Mouse (Mus musculus): Measurements from ENCODE around the gene Zfp626. TPM values are rescaled to one million over a fixed set of nuclear protein-coding genes. Genes with fewer than 3 reads are reported as not detected.
"Not testable (repeated sequence)": the region's sequence is repeated elsewhere in the genome, so short reads cannot be mapped to it uniquely, and the experiment has no call there.

Gene Zfp626
- total RNA-seq (2021) = 1 to 10 TPM; 5.7 to 6.4 TPM

- DNase-seq = not testable (repeated sequence)
These were observed at the start of gene Zfp626 for GRCm38 (mm10) chr7:27806896-27807295. Gene Zfp626, plus strand, starts transcription at chr7:27807196.

DNA sequence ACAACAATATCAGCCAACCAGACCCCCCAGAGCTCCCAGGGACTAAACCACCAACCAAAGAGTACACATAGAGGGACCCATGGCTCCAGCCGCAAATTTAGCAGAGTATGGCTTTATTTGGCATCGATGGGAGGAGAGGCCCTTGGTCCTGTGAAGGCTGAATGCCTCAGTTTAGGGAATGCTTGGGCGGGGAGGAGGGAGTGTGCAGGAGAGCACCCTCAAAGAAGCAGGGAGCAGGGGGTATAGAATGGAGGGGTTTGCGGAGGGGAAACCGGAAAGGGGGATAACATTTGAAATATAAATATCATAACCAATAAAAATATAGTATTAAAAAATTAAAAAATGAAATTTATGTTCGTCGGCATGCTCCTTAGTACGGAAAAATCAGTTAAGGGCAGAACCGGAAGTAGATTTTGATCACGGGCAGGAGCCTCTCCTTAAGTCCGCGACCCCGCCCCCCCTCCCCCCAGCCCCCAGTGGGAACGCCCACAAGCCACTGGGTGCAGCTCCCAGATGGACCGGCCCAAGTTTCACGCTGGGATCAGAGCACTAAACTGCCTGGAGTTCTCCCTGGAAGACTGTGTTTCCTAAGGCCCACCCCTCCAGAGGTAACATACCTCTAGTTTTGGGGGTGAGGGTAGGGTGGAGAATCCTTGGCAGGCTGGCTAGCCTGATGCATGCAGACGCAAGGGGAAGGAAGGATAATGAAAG, 41.7 kb upstream of the Zfp626 start:
- DNase-seq = no peak

- no peak for DNase-seq
These were observed 17.7 kb upstream of the Zfp626 start for GRCm38 (mm10) chr7:27789306-27789705.

DNA sequence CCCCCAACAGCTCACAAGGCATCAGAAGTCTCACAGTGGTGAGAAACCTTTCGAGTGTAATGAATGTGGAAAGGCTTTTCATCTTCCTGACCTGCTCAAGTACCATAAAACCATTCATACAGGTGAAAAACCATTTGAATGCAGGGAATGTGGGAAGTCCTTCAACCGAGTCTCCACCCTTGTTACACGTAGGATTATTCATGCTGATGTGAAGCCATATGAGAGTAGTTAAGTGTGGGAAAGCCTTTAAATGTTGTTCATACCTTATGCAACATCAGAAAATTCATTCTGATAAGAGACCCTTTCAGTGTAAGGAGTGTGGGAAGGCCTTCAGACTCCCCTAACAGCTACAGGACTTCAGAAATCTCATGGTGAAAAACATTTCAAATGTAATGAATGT, 13.1 kb upstream of the Zfp626 start:
- DNase-seq = not testable (repeated sequence)

GRCm38 (mm10) chr7:27794566-27794965, 12.4 kb upstream of the Zfp626 start:
- no peak for DNase-seq

GRCm38 (mm10) chr7:27797906-27798811, 8.8 kb upstream of the Zfp626 start:
- DNase-seq = no peak

GRCm38 (mm10) chr7:27801137-27801536, 5.9 kb upstream of the Zfp626 start:
- no peak for DNase-seq

GRCm38 (mm10) chr7:27802986-27803385, 4.0 kb upstream of the Zfp626 start:
- DNase-seq = no peak

- peak; percentile 80 for DNase-seq
These were observed 2.5 kb upstream of the Zfp626 start for GRCm38 (mm10) chr7:27804297-27805030.

GRCm38 (mm10) chr7:27807305-27807704, 309 bp downstream of the Zfp626 start:
- DNase-seq = not testable (repeated sequence)

DNA sequence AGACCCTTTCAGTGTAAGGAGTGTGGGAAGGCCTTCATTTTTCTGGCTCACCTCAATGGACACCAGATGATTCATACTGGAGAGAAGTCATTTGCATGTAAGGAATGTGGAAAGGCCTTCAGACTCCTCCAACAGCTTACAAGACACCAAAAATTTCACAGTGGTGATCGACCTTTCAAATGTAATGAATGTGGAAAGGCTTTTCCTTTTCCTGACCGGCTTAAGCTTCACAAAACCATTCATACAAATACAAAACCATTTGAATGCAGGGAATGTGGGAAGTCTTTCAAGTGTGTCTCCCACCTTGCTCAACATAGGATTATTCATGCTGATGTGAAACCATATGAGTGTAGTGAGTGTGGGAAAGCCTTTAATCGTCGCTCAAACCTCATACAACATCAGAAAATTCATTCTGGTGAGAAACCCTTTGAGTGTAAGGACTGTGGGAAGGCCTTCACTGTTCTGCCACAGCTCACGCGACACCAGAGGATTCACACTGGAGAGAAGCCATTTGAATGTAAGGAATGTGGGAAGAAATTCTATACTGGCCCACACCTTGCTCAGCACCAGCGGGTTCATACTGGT, 11.6 kb downstream of the Zfp626 start:
- DNase-seq = no peak

DNA sequence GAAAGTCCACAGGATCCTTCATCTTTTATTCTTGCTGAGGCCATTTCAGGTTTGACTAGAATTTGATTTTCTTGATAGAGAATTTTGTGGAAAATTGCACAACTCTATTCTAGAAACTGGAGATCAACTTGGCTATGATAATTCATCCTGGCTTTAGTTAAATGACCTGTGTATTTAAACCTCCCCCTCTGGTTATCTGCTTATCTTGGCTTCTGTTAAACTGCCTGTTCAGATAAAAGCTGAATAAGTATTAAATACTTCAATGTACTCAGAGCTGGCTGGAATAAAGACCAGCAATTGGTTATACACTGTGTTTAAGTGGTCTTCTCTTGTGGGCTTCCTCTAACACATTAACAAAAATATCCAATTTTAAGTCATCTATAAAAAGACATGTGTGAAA, 15.6 kb downstream of the Zfp626 start:
- DNase-seq = no peak

DNA sequence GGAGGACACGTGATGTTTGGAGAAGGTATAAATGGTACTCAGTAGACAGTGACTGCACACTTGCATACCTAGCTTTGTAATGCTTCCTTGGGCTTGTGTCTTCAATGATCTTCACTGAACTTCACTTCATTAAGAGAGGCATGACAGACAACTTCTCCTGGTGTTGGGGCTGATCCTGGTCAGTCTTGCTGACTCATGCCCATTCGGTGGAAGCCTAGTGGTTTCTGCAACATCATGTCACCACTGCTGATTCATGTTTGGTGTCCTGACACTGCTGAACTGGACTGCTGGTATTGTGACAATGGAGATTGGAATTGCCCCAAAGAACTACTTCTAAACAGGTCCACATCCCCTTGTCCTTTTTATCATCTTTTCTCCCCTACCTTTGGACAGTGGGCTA, 27.1 kb downstream of the Zfp626 start:
- no peak for DNase-seq

DNA sequence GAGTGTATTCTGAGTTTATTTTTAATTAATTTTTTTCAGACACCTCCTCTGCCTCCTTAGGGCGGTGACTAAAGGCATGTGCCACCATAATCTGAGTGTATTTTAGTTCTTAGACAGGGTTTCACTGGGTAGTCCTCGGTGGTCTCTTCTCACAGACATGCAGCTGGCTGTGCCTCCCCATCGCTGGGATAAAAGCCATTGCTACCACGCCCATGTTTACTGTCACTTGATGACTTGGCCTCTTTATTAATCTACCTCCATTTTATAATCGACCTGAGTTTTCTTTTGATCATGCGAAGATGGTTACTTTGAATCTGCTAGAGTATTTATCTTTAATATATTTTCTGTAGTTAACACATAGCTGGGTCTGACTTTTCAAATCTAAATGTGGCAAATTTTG, 30.9 kb downstream of the Zfp626 start:
- no peak for DNase-seq

- peak; percentile 91 for DNase-seq
These were observed 31.6 kb downstream of the Zfp626 start, which contains the start of gene Zfp59 for GRCm38 (mm10) chr7:27838323-27839249. Gene Zfp59, plus strand, starts transcription at chr7:27838607.

- DNase-seq = no peak
These were observed 32.6 kb downstream of the Zfp626 start for GRCm38 (mm10) chr7:27839596-27839995.

DNA sequence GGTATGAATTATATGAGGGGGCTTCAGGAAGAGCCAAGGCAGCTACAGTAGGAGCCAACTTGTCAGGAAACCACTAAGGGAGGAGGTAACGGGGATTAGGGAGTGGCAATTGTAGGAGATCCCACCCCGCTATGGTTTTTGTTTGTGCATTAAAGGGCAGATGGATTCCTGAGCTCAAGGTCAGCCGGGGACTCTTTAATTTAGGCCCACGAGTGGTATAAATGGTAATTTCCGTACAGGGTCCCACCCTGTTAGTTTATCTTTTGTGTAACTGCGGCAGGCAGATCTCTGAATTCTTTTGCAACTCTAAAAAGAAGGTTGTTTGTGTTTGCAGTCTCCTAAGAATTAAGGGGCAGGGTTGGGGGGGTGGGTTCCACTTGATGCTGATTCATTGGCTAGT, 33.1 kb downstream of the Zfp626 start:
- DNase-seq = no peak

DNA sequence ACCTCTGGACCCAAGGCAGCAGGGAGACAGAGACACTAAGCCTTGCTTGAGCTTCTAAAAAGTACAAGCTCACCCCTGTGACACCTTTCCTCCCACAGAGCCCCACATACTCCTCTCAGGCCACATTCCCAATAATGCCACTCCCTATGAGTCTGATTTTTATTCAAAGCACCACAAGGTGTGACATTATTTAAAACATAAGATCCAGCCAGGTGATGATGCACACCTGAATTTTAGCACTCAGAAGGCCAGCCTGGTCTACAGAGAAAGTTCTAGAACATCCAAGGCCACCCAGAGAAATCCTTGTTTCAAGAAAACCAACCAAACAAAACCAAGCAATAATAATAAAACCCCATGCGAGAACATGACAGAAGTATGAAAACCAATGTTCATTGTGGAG, 50.2 kb downstream of the Zfp626 start, which contains the start of gene Zfp607a:
Zfp607a (plus strand) TSS at position 301 of the 400 bp plus-strand sequence.
- DNase-seq = no peak

DNA sequence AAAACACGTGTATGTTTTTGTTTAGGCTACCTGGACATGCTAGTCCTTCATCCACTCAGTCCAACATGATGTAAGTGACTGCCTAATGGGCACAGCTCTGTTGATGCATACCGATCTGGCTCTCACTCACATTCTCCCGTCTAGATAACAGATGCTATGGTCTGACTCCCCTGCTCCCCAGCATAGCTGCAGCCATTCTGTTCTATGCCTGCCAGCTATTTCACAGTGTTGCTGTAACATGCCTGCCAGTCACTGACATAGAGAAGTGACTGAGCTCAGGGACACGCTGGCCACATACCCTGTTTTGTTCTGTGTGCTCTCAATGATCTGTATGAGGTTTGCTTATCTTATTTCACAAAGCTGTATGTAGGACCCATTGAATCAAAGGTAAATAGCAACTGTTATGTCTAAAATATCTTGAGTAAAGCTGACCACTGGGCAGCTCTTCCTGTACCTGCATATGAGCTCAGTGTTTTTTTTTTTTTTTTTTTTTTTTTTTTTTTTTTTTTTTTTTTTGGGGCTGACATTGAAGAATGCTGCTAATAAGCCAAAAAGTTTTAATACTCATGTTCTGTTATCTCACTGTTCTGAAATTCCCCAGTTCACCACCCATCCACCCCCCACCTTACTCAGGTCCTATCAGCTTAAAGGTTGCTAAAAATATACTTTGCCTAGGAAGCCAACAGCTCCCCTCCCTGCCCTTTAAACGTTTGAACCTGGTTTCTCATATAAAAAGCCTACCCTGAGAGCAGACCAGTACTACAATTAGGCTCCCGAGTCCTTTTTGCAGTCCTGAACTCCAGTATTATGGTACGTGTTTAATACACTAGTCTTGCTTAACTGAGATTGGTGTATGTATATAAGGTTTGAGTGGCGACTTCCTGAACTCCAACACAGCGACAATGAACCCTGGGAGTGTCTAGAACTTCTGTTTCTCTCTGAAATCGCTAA, 52.6 kb downstream of the Zfp626 start:
- peak; percentile 8 for DNase-seq

All from heart, postnatal 4 days (tissue).